Mouse (Mus musculus): ENCODE measurements around the gene Nudt22. TPM values are rescaled to one million over a fixed set of nuclear protein-coding genes. Genes with fewer than 3 reads are reported as not detected.
A peak's percentile ranks its signal among the peaks of the same experiment; 100 is the strongest.

The Nudt22 gene
- polyA plus RNA-seq (2014; fragmentation: Nextera tagmentation; extraction: Ambion mirVana), result 19.6 and 20.5 TPM in 2 replicates

DNA sequence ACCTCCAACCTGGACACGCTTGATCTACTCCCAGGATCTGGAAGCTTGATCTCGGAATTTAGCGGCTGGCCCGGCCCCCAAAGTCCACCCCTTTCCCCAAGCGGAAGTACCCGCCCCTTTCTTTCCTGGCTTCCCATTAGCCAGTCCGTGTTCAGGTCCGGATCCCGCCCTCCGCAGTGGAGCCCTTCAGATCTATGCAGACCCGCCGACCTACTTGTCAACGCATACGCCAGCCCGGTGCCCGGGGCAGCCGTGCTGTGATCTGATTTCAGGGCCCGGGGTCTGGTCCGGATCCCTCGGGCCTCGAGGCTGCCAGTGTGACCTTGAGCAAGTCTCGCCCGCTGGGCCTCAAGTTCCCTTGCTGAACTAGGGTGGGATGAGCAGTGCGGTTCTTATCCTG, at the start of gene Nudt22, which contains the start of gene Trpt1:
TSS of gene Nudt22 (minus strand) at position 112 of the 400 bp plus-strand sequence.
TSS of gene Trpt1 (plus strand) at position 126 of the 400 bp plus-strand sequence.
- WGBS, result under 1% methylated on average over 24 of the region's 24 CpGs
- DNase-seq (ENCODE audit: low spot score) (peak; percentile 88), ATAC-seq (ENCODE audit: insufficient read depth, low FRiP score, low TSS enrichment) (peak; percentile 78; the same call in 1 of the 2 replicates)
- H3K4me2 ChIP-seq (ENCODE audit: low read depth), result peak within 1 kb of the TSS; percentile 76
- no peaks in the 10 kb centered on the region for H3K9me3 ChIP-seq (ENCODE audit: control insufficient read depth, low read length)
- H3K4me1 ChIP-seq (ENCODE audit: control insufficient read depth, insufficient read depth, low read length), result peaks cover 22% of the 10 kb centered on the region
- peak within 1 kb of the TSS; percentile 41 for H3K4me3 ChIP-seq (ENCODE audit: low read depth, low read length)
- H3K27ac ChIP-seq (ENCODE audit: low read depth, low read length), result no peak within 1 kb of the TSS
- peak within 1 kb of the TSS; percentile 53 for H3K9ac ChIP-seq (ENCODE audit: low read length)
- H3K27me3 ChIP-seq (ENCODE audit: control insufficient read depth, insufficient read depth, low read length), result no peaks in the 10 kb centered on the region
- peaks cover 4% of the 10 kb centered on the region; the same call in 1 of the 2 replicates for H3K36me3 ChIP-seq (ENCODE audit: control insufficient read depth, insufficient read depth, low read length)

DNA sequence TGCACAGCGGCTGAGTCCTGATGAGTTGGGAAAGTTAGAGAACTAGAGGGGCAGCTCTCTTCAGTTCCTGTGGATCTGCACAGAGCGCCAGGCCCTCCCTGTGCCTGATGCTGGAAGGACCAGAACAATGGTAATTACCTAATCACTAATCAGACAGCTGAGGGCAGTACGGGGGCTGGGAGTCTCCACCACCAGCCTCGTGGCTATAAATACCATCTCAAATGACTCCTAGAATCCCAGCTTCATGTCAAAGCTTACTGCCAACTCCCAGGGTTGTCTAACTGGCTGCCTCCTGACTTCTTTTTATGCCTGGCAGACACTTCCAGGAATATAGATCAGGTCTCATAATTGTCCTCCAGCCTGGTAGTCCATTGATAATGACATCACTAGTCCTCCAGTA, 48.8 kb upstream of the Nudt22 start:
- Histone ChIP-seq H3K4me1 (ENCODE audit: control insufficient read depth, insufficient read depth, low read length) (peaks cover 6% of the 10 kb centered on the region; the same call in 1 of the 2 replicates), H3K36me3 (ENCODE audit: control insufficient read depth, insufficient read depth, low read length) (no peaks in the 10 kb centered on the region), H3K27me3 (ENCODE audit: control insufficient read depth, insufficient read depth, low read length) (no peaks in the 10 kb centered on the region), H3K27ac (ENCODE audit: low read depth, low read length) (no peak overlapping the region), H3K9me3 (ENCODE audit: control insufficient read depth, low read length) (no peaks in the 10 kb centered on the region), H3K4me3 (ENCODE audit: low read depth, low read length) (no peak overlapping the region), H3K4me2 (ENCODE audit: low read depth) (no peak overlapping the region), H3K9ac (ENCODE audit: low read length) (no peak overlapping the region)
- ATAC-seq (ENCODE audit: insufficient read depth, low FRiP score, low TSS enrichment), result no peak
- WGBS, result 14% methylated on average over 4 of the region's 4 CpGs
- no peak for DNase-seq (ENCODE audit: low spot score)

DNA sequence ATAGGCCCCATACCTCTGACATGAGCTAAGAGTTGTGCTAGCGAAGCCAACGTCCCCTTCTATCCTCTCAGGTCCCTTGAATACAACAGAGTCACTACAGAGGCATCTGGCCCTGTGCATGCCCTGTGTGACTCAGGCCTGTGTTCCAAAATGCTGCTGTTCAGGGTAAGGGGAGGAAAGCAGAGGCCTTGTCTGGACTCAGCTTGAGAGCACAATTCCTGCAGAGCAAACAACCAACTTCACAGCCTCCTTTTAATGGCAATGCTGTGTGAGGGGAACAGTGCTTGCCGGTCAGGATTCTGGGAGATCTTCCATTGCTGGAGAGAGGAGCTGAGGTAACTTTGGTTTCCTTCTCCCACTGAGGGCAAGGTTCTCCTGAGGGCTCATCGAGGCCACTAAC, 48.4 kb upstream of the Nudt22 start:
- no peak overlapping the region for H3K9ac ChIP-seq (ENCODE audit: low read length)
- WGBS, result 47% methylated on average over 4 of the region's 4 CpGs
- H3K4me2 ChIP-seq (ENCODE audit: low read depth), result no peak overlapping the region
- ATAC-seq (ENCODE audit: insufficient read depth, low FRiP score, low TSS enrichment) (no peak), DNase-seq (ENCODE audit: low spot score) (no peak)
- no peak overlapping the region for H3K27ac ChIP-seq (ENCODE audit: low read depth, low read length)
- H3K4me3 ChIP-seq (ENCODE audit: low read depth, low read length), result no peak overlapping the region
- no peaks in the 10 kb centered on the region for H3K9me3 ChIP-seq (ENCODE audit: control insufficient read depth, low read length)
- H3K36me3 ChIP-seq (ENCODE audit: control insufficient read depth, insufficient read depth, low read length), result no peaks in the 10 kb centered on the region
- H3K4me1 ChIP-seq (ENCODE audit: control insufficient read depth, insufficient read depth, low read length), result peaks cover 6% of the 10 kb centered on the region; the same call in 1 of the 2 replicates
- no peaks in the 10 kb centered on the region for H3K27me3 ChIP-seq (ENCODE audit: control insufficient read depth, insufficient read depth, low read length)

DNA sequence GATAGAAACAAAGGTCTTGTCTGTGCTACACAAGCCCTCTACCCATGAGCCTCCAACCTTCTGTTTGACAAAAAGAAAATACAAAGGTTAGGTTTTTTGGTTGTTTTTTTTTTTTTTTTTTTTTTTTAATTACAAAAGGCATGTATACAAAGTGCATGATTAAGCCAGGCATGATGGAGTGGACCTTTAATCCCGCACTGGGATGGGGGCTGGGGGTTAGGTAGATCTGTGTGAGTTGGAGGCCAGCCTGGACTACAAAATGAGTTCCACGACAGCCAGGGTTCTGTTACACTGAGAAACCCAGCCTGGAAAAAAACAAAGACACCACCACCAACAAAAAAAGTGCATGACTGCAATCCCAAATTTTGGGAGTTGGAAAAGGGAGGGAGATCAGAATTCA, 45.3 kb upstream of the Nudt22 start:
- peaks cover 2% of the 10 kb centered on the region; the same call in 1 of the 2 replicates for H3K36me3 ChIP-seq (ENCODE audit: control insufficient read depth, insufficient read depth, low read length)
- no peak overlapping the region for H3K4me2 ChIP-seq (ENCODE audit: low read depth)
- H3K4me3 ChIP-seq (ENCODE audit: low read depth, low read length), result no peak overlapping the region; the same call in 1 of the 2 replicates
- no peak overlapping the region for H3K27ac ChIP-seq (ENCODE audit: low read depth, low read length)
- WGBS, result 98% methylated on average over 2 of the region's 2 CpGs
- DNase-seq (ENCODE audit: low spot score) (no peak), ATAC-seq (ENCODE audit: insufficient read depth, low FRiP score, low TSS enrichment) (no peak)
- H3K27me3 ChIP-seq (ENCODE audit: control insufficient read depth, insufficient read depth, low read length), result no peaks in the 10 kb centered on the region
- no peak overlapping the region; the same call in 1 of the 2 replicates for H3K9ac ChIP-seq (ENCODE audit: low read length)
- H3K4me1 ChIP-seq (ENCODE audit: control insufficient read depth, insufficient read depth, low read length), result peaks cover 17% of the 10 kb centered on the region
- H3K9me3 ChIP-seq (ENCODE audit: control insufficient read depth, low read length), result no peaks in the 10 kb centered on the region

DNA sequence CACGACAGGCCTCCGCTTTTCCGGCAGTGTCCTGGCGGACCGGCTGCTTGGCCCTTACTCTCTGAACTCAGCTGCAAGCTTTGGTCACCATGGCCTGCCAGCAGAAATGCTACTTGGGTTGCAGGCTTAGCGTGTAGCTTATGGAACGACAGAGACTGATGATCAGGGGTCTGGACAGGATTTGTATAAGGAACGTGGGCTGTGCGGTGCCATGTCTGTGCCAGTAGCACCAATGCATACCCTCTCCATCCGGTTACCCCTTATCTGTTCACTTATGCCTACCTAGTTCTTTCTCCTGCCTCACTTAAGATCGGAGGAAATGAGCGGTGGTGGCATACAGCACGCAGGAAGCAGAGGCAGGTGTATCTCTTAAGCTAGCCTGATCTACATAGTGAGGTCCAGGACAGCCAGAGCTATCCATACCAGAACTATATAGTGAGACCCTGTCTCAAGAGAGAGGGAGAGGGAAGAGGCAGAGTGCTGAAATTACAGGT, 44.8 kb upstream of the Nudt22 start:
- ATAC-seq (ENCODE audit: insufficient read depth, low FRiP score, low TSS enrichment), result 0 out of 2 replicates have a peak, but pooled peaks have one; percentile 1
- DNase-seq (ENCODE audit: low spot score), result no peak

DNA sequence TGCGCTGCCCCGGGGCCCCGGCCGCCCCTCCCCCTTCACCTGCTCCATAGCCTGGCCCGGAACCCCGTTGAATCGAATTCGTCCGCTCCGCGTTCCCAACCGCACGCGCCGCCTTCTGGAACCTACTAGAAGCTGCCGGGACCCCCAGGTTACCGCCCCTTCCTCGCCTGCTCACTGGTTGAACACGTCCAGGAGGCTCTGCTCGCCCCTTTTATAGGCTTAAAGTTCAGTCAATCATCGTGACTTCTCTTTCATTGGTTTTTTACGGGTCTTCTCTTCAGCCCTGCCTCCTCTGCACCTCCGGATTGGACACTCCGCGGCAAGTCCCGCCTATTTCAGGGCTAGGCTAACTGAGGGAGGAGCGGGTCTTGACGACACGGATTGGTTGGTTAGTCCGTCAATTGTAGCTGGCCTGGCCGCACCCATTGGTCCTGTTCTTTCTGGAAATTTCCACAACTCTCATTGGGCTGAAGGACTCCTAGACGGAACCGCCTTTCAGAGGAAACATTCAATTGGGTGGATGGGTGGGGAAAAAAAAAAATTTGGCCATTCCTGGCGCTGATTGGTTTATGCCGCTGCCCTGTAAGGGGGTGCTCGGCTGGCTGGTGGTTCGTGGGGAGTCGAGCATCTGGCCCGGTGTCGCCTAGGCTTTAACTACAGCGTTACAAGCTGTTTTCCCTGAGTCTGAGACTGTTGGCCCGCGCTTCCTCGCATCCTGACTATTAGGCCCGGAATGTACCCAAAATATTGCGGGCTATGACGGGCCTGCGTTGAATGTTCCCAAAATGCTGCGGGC, 44.1 kb upstream of the Nudt22 start, which contains the start of gene Stip1:
TSS of gene Stip1 (minus strand) at position 127 of the 796 bp plus-strand sequence.
- peaks cover 17% of the 10 kb centered on the region for H3K4me1 ChIP-seq (ENCODE audit: control insufficient read depth, insufficient read depth, low read length)
- H3K36me3 ChIP-seq (ENCODE audit: control insufficient read depth, insufficient read depth, low read length), result peaks cover 6% of the 10 kb centered on the region
- H3K27me3 ChIP-seq (ENCODE audit: control insufficient read depth, insufficient read depth, low read length), result no peaks in the 10 kb centered on the region
- H3K27ac ChIP-seq (ENCODE audit: low read depth, low read length), result peak within 1 kb of the TSS; percentile 89
- DNase-seq (ENCODE audit: low spot score) (peak; percentile 98), ATAC-seq (ENCODE audit: insufficient read depth, low FRiP score, low TSS enrichment) (peak; percentile 99)
- no peaks in the 10 kb centered on the region for H3K9me3 ChIP-seq (ENCODE audit: control insufficient read depth, low read length)
- H3K4me3 ChIP-seq (ENCODE audit: low read depth, low read length), result peak within 1 kb of the TSS; percentile 89
- H3K9ac ChIP-seq (ENCODE audit: low read length), result peak within 1 kb of the TSS; percentile 96
- peak within 1 kb of the TSS; percentile 91 for H3K4me2 ChIP-seq (ENCODE audit: low read depth)
- under 1% methylated on average over 49 of the region's 49 CpGs for WGBS

More for the DNA sequence above, 44.8 kb upstream of the Nudt22 start:
- Histone ChIP-seq H3K4me1 (ENCODE audit: control insufficient read depth, insufficient read depth, low read length) (peaks cover 17% of the 10 kb centered on the region), H3K9me3 (ENCODE audit: control insufficient read depth, low read length) (no peaks in the 10 kb centered on the region), H3K9ac (ENCODE audit: low read length) (peak overlapping the region; percentile 80), H3K4me3 (ENCODE audit: low read depth, low read length) (peak overlapping the region; percentile 47), H3K27ac (ENCODE audit: low read depth, low read length) (peak overlapping the region; percentile 89), H3K36me3 (ENCODE audit: control insufficient read depth, insufficient read depth, low read length) (peaks cover 2% of the 10 kb centered on the region; the same call in 1 of the 2 replicates), H3K4me2 (ENCODE audit: low read depth) (peak overlapping the region; percentile 78), H3K27me3 (ENCODE audit: control insufficient read depth, insufficient read depth, low read length) (no peaks in the 10 kb centered on the region)
- 32% methylated on average over 13 of the region's 13 CpGs for WGBS

DNA sequence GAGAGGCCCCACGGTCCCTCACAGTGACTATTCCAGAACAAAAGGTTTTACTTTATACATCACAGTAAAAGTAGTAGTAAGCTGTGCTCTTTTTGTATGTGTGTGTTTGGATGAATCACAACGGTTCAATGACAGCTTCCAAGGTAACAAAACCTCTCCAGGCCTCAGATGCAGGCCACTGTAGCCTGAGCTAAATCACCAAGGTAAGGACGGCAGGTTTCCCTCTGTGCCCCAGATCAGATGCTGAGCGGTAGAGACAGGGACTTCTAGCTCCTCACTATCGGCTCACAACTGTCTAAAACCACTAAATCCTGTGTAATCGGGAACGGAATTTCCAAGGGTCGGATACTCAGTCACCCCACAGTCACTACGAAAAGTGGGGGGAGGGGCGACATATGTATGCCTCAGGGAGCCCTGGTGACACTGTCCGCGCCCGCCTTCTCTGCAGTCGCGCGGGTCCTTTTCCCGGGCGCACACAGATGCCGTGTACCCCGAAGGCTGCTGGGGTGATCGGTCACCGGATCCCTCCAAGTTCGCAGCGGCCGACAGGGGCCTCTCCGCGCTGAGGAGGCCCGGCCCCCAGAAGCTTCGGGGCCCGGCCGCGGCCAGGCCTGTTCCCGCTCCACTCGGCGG, 43.3 kb upstream of the Nudt22 start:
- Histone ChIP-seq H3K9ac (ENCODE audit: low read length) (peak overlapping the region; percentile 96), H3K4me1 (ENCODE audit: control insufficient read depth, insufficient read depth, low read length) (peaks cover 17% of the 10 kb centered on the region), H3K9me3 (ENCODE audit: control insufficient read depth, low read length) (no peaks in the 10 kb centered on the region), H3K27ac (ENCODE audit: low read depth, low read length) (peak overlapping the region; percentile 87), H3K36me3 (ENCODE audit: control insufficient read depth, insufficient read depth, low read length) (peaks cover 6% of the 10 kb centered on the region), H3K4me2 (ENCODE audit: low read depth) (peak overlapping the region; percentile 91), H3K27me3 (ENCODE audit: control insufficient read depth, insufficient read depth, low read length) (no peaks in the 10 kb centered on the region), H3K4me3 (ENCODE audit: low read depth, low read length) (peak overlapping the region; percentile 89)
- peak; percentile 74 for DNase-seq (ENCODE audit: low spot score)
- WGBS, result 2% methylated on average over 35 of the region's 35 CpGs
- peak; percentile 13 for ATAC-seq (ENCODE audit: insufficient read depth, low FRiP score, low TSS enrichment)

DNA sequence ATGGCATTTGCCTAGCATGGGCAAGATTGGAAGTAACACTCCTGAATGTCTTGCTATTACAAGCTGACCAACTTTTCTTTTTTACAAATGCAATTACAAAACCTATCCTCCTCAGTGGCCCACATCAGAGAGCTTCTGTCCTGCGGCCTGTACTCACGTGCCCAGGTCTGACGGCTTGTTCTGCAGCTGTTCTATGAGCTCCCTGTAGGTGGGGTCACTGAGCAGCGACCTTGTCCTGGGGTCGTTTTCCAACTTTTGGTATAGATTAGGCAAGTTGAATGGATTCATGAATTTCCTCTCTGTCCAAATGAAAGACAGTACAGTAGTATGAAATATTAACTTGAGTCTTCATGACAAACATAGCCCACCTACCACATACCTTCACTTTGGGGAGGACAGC, 38.1 kb upstream of the Nudt22 start:
- ATAC-seq (ENCODE audit: insufficient read depth, low FRiP score, low TSS enrichment), result no peak
- Histone ChIP-seq H3K27me3 (ENCODE audit: control insufficient read depth, insufficient read depth, low read length) (no peaks in the 10 kb centered on the region), H3K4me1 (ENCODE audit: control insufficient read depth, insufficient read depth, low read length) (peaks cover 10% of the 10 kb centered on the region), H3K36me3 (ENCODE audit: control insufficient read depth, insufficient read depth, low read length) (peaks cover 34% of the 10 kb centered on the region), H3K9me3 (ENCODE audit: control insufficient read depth, low read length) (no peaks in the 10 kb centered on the region), H3K4me3 (ENCODE audit: low read depth, low read length) (no peak overlapping the region), H3K4me2 (ENCODE audit: low read depth) (no peak overlapping the region), H3K9ac (ENCODE audit: low read length) (no peak overlapping the region), H3K27ac (ENCODE audit: low read depth, low read length) (no peak overlapping the region)
- 91% methylated on average over 5 of the region's 5 CpGs for WGBS
- no peak for DNase-seq (ENCODE audit: low spot score)
